Mouse (Mus musculus) spleen, adult 2 months (tissue): ENCODE results near the gene Rtn4.

ENCODE experiments used
- CTCF ChIP-seq: fragments of 200-500 bp; IDR thresholded peaks from 2 replicates; pipeline ENCODE4 v1.5.1; 2011; ENCODE audit warnings: mild to moderate bottlenecking, inconsistent platforms; ENCODE audit not compliant: insufficient read depth, insufficient read length, insufficient replicate concordance; ENCODE audit errors: extremely low read depth
- POLR2A ChIP-seq: fragments of 200-500 bp; IDR thresholded peaks from 2 replicates; pipeline ENCODE4 v1.6.1; 2011; ENCODE audit warnings: low read depth, low read length, inconsistent platforms

GRCm38 (mm10) chr11:29645411-29646066 is 47.2 kb upstream of the Rtn4 start:
- TF ChIP-seq CTCF, result no peak
- TF ChIP-seq POLR2A, result no peak
